Mouse (Mus musculus) hindbrain, embryonic 15.5 days (tissue): ENCODE data around the gene Olfr231. TPM values are rescaled to one million over a fixed set of nuclear protein-coding genes. Genes with fewer than 3 reads are reported as not detected.

Experiments used
- ATAC-seq: fragments of 200-750 bp; cut with Nextera tagmentation; 2 replicates; pipeline ENCODE4 v1.8.0; 2017; ENCODE audit warnings: low read depth, moderate number of reproducible peaks, moderate TSS enrichment; ENCODE audit not compliant: low FRiP score
- H3K27ac ChIP-seq: fragments of 300-500 bp; sonication (generic); replicated peaks from 2 replicates; pipeline ENCODE4 v1.5.1; 2015; ENCODE audit warnings: mild to moderate bottlenecking, inconsistent platforms
- H3K27me3 ChIP-seq: fragments of 300-500 bp; sonication (generic); 2 replicates; pipeline ENCODE4 v1.6.1; 2015; ENCODE audit warnings: control low read depth, inconsistent platforms
- H3K36me3 ChIP-seq: fragments of 300-500 bp; sonication (generic); 2 replicates; pipeline ENCODE4 v1.6.1; 2015; ENCODE audit warnings: control low read depth, inconsistent platforms
- H3K4me1 ChIP-seq: fragments of 300-500 bp; sonication (generic); replicated peaks from 2 replicates; pipeline ENCODE4 v1.6.1; 2015; ENCODE audit warnings: control low read depth, inconsistent platforms
- H3K4me2 ChIP-seq: fragments of 300-500 bp; sonication (generic); 2 replicates; pipeline ENCODE4 v1.6.1; 2015; ENCODE audit warnings: moderate library complexity, mild to moderate bottlenecking, inconsistent platforms
- H3K4me3 ChIP-seq: fragments of 300-500 bp; sonication (generic); 2 replicates; pipeline ENCODE4 v1.5.1; 2015; ENCODE audit warnings: mild to moderate bottlenecking, inconsistent platforms
- H3K9ac ChIP-seq: fragments of 300-500 bp; sonication (generic); 2 replicates; pipeline ENCODE4 v1.6.1; 2015; ENCODE audit warnings: inconsistent platforms
- H3K9me3 ChIP-seq: fragments of 300-500 bp; sonication (generic); 2 replicates; pipeline ENCODE4 v1.6.1; 2016; ENCODE audit warnings: control low read depth, inconsistent platforms
- WGBS: fragments of 180-500 bp; shearing (Covaris S2); methylation state at CpG from one replicate; pipeline ENCODE4 v1.1.7; 2015; 5-methylcytosine and 5-hydroxymethylcytosine counted together
- polyA plus RNA-seq: library from polyadenylated mRNA; unstranded; fragments of >200 nt; fragmentation: Nextera tagmentation; extraction: Ambion mirVana; gene quantifications from 2 replicates; pipeline ENCODE4 v1.2.1, GENCODE M21; 2015

Olfr231 gene
- polyA plus RNA-seq = not detected in 2 replicates

DNA sequence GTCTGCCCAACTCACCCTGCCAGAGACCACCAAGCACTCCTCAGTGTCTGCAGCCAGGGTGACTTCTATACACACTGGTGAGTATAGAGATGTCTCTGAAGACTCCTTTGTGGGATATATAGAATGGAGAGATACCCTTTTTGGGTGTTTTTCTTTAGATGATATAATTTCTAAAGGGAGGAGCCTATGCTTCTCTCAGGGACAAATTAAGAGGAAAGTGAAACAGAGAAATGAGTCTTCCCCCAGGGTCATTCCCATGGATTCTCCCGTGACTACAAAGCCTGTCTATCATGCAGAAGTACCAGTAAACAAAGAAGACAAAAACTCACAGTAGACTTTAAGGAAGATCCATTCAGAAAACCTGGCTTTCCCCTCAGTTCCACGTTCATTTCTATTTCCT lies at the start of gene Olfr231:
Olfr231 (minus strand) TSS at position 101 of the 400 bp plus-strand sequence.
- ATAC-seq = no peak
- Histone ChIP-seq H3K9ac (no peak within 1 kb of the TSS), H3K4me2 (no peak within 1 kb of the TSS), H3K9me3 (no peaks in the 10 kb centered on the region), H3K4me3 (no peak within 1 kb of the TSS), H3K36me3 (no peaks in the 10 kb centered on the region), H3K4me1 (no peaks in the 10 kb centered on the region), H3K27ac (no peak within 1 kb of the TSS), H3K27me3 (no peaks in the 10 kb centered on the region)
- WGBS = 52% methylated on average over 2 of the region's 2 CpGs

DNA sequence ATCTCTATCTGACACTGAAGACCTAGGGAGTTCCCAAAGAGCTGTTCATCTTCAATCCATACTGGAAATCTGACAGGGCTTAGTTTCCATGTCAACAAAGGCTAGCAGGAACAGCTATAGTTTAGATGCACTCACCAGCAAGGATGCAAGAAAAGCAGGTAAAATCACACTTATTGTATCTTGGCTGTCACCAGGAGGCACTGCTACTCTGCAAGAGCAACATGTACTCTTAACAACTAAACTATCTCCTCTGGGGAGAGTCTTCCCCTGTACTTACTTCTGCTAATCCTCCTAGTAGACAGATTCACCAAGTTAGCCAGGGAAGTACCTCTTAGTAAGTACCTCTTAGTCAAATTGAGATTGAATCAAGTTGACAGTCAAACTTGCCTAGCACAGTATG lies 48.1 kb upstream of the Olfr231 start:
- no peak overlapping the region for H3K4me3 ChIP-seq
- H3K9me3 ChIP-seq = no peaks in the 10 kb centered on the region
- H3K27ac ChIP-seq = no peak overlapping the region
- H3K4me1 ChIP-seq = no peaks in the 10 kb centered on the region
- H3K27me3 ChIP-seq = no peaks in the 10 kb centered on the region
- no peak for ATAC-seq
- no peak overlapping the region for H3K4me2 ChIP-seq
- H3K36me3 ChIP-seq = no peaks in the 10 kb centered on the region
- no peak overlapping the region for H3K9ac ChIP-seq

DNA sequence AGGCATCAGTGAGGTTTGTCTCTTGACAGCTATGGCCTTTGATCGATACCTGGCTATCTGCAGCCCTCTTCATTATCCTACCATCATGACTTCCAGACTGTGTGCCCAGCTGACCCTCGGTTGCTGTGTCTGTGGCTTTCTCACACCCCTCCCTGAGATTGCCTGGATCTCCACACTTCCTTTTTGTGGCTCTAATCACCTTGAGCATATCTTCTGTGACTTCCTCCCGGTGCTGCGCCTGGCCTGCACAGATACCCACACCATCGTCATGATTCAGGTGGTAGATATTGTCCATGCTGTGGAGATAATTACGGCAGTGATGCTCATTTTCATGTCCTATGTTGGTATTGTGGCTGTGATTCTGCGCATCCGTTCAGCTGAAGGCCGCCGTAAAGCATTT lies 38.1 kb upstream of the Olfr231 start:
- Histone ChIP-seq H3K27me3 (no peaks in the 10 kb centered on the region), H3K36me3 (no peaks in the 10 kb centered on the region), H3K9ac (no peak overlapping the region), H3K4me3 (no peak overlapping the region), H3K4me2 (no peak overlapping the region), H3K4me1 (no peaks in the 10 kb centered on the region), H3K27ac (no peak overlapping the region), H3K9me3 (no peaks in the 10 kb centered on the region)
- WGBS = 95% methylated on average over 10 of the region's 10 CpGs
- no peak for ATAC-seq

DNA sequence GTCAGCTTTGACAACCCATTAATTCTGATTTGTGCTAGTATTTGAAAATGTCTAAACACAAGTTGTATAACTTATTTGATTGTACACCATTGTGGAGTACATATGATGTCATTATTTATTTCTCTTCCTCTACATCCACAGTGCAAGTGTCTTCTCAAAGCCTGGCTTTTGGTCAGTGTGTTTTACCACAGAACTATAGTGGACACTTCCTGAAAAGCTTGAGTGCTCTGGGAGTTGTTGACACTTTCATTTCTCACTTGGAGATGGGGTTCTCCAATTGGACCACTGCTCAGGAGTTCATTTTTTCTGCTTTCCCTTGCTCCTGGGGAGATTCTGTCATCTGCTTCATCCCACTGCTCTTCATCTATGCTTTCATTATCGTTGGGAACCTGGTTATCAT lies 37.5 kb upstream of the Olfr231 start:
- 93% methylated on average over 1 of the region's 1 CpGs for WGBS
- no peak overlapping the region for H3K4me2 ChIP-seq
- no peak overlapping the region for H3K4me3 ChIP-seq
- no peaks in the 10 kb centered on the region for H3K36me3 ChIP-seq
- no peak overlapping the region for H3K9ac ChIP-seq
- H3K4me1 ChIP-seq = no peaks in the 10 kb centered on the region
- no peaks in the 10 kb centered on the region for H3K9me3 ChIP-seq
- no peak for ATAC-seq
- H3K27me3 ChIP-seq = no peaks in the 10 kb centered on the region
- no peak overlapping the region for H3K27ac ChIP-seq

DNA sequence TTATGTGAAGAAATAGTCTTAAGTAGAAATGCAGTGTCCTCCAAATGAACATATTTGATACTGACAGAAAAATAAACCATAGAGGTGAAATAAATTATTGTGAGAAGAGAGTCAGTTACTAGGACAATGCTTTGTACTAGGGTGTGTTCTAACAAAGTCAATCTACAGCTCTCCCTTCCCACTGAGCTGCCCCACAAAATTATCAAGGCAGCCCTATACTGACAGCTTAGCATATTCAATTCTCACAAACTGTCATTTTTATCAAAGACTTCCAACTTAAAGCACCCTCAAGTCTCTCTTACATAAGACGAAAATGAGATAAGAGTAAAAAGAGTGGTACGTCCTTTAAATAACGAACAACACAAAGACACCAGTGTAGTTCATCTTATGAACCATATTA lies 36.7 kb upstream of the Olfr231 start:
- ATAC-seq = no peak
- H3K27ac ChIP-seq = no peak overlapping the region
- no peaks in the 10 kb centered on the region for H3K4me1 ChIP-seq
- no peak overlapping the region for H3K9ac ChIP-seq
- no peaks in the 10 kb centered on the region for H3K27me3 ChIP-seq
- H3K4me2 ChIP-seq = no peak overlapping the region
- H3K9me3 ChIP-seq = no peaks in the 10 kb centered on the region
- no peaks in the 10 kb centered on the region for H3K36me3 ChIP-seq
- 90% methylated on average over 3 of the region's 3 CpGs for WGBS
- no peak overlapping the region for H3K4me3 ChIP-seq

DNA sequence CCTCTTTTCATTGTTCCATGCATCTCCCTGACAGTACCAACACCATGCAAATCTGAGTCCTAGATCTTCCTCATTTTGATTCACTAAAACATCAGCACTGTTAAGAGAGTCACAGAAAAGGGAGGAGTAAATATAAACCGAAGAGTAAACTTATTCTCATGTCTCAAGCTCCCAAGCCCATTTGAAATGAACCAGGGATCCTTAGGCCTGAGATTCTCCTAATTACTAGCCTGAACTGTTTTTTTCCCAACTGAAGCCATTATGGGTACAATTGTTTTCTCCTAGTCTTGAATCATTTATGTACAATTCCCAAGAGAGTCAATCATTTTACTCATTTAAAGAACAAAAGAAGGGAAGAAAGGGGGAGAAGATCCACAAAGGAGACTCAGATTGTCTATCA lies 34.4 kb upstream of the Olfr231 start, which contains the start of gene Olfr420:
Olfr420 (plus strand) TSS at position 301 of the 400 bp plus-strand sequence.
- H3K4me1 ChIP-seq = no peaks in the 10 kb centered on the region
- H3K27me3 ChIP-seq = no peaks in the 10 kb centered on the region
- no peak within 1 kb of the TSS for H3K4me2 ChIP-seq
- H3K9me3 ChIP-seq = no peaks in the 10 kb centered on the region
- no peak within 1 kb of the TSS for H3K27ac ChIP-seq
- WGBS = 84% methylated on average over 1 of the region's 1 CpGs
- H3K36me3 ChIP-seq = no peaks in the 10 kb centered on the region
- no peak for ATAC-seq
- H3K4me3 ChIP-seq = no peak within 1 kb of the TSS
- H3K9ac ChIP-seq = no peak within 1 kb of the TSS

DNA sequence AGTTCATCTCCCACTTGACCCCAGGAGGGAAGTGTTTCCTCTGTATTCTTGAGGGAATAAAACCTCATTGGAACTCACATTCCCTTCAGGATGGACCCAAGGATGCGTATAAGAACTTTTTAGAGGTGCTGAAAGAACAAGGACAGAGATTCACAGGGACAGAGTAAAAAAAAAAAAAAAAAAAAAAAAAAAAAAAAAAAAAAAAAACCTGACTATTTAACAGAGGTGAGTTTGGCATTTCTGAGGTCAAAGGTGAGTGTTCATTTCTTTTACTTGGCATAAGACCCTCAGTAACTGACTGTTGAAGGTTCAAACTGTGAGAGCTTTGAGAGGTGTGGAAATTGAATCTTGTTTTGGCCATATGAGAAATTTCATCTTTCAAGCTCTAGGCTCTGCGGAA lies 28.3 kb upstream of the Olfr231 start:
- no peak overlapping the region for H3K27ac ChIP-seq
- H3K9ac ChIP-seq = no peak overlapping the region
- no peaks in the 10 kb centered on the region for H3K36me3 ChIP-seq
- no peak for ATAC-seq
- no peak overlapping the region for H3K4me3 ChIP-seq
- no peaks in the 10 kb centered on the region for H3K4me1 ChIP-seq
- H3K27me3 ChIP-seq = no peaks in the 10 kb centered on the region
- H3K9me3 ChIP-seq = no peaks in the 10 kb centered on the region
- H3K4me2 ChIP-seq = no peak overlapping the region
- 78% methylated on average over 2 of the region's 2 CpGs for WGBS

DNA sequence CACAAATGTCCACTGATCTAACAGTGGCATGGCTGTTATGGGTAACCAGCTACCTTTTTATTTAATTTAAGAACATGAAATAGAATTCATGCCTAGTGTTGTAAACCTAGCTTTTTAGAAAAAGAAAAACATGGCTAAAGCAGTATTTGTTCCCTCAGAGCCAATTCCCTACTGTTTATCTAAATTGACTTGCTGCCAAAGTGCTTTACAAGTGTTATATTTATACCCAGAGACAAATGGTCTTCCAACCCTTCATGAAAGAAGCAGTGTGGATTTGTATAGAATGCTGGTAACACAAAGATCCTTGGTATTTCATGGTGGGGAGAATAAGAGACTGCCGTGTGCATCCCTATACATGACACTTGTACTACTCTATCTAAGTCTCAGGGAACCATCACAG lies 25.7 kb upstream of the Olfr231 start:
- H3K27ac ChIP-seq = no peak overlapping the region
- no peaks in the 10 kb centered on the region for H3K9me3 ChIP-seq
- ATAC-seq = no peak
- WGBS = 74% methylated on average over 1 of the region's 1 CpGs
- no peak overlapping the region for H3K9ac ChIP-seq
- no peaks in the 10 kb centered on the region for H3K36me3 ChIP-seq
- H3K4me1 ChIP-seq = no peaks in the 10 kb centered on the region
- no peaks in the 10 kb centered on the region for H3K27me3 ChIP-seq
- H3K4me2 ChIP-seq = no peak overlapping the region
- H3K4me3 ChIP-seq = no peak overlapping the region

DNA sequence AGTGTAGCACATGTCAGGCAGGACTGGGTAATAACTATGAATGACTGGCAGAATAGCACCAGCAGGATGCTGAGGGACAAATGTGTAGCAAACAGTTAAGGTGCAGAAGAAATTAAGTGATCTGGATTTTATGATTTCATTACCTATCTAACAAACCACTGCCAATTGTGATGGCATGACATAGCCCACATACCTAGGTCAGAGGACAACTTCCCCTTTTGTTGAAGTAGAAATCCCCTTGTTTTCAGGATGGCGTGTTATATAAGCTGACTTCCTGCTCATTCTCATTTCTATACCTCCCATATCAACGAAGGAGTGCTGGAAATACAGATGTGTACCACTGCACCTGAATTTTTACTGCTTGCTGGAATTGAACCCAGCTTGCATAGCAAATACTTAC lies 20.4 kb upstream of the Olfr231 start:
- no peak overlapping the region for H3K9ac ChIP-seq
- no peak overlapping the region for H3K4me2 ChIP-seq
- no peak for ATAC-seq
- no peaks in the 10 kb centered on the region for H3K36me3 ChIP-seq
- no peaks in the 10 kb centered on the region for H3K27me3 ChIP-seq
- no peak overlapping the region for H3K4me3 ChIP-seq
- no peaks in the 10 kb centered on the region for H3K9me3 ChIP-seq
- H3K27ac ChIP-seq = no peak overlapping the region
- 83% methylated on average over 2 of the region's 2 CpGs for WGBS
- no peaks in the 10 kb centered on the region for H3K4me1 ChIP-seq

DNA sequence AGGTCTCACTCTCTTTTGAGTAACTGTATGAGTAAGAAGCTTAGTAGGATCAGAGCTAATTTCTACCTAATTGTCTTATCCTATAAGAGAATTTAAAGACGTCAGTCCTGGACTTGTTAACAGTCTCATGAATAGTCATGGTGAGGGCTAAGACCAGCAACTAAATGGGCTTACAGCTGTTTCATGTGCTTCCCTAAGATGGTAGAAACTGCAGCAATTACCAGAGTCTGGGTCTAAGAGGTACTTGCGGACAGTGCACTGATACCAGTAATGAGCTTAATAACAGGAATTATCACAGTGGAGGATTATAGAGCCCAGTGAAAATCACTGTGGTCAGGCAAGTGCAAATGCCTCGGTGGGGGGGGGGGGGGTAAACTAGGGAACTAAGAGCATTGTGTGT lies 11.0 kb upstream of the Olfr231 start:
- Histone ChIP-seq H3K4me3 (no peak overlapping the region), H3K9me3 (no peaks in the 10 kb centered on the region), H3K27me3 (no peaks in the 10 kb centered on the region), H3K4me1 (no peaks in the 10 kb centered on the region), H3K27ac (no peak overlapping the region), H3K36me3 (no peaks in the 10 kb centered on the region), H3K4me2 (no peak overlapping the region), H3K9ac (no peak overlapping the region)
- ATAC-seq = no peak
- WGBS = 75% methylated on average over 3 of the region's 3 CpGs

DNA sequence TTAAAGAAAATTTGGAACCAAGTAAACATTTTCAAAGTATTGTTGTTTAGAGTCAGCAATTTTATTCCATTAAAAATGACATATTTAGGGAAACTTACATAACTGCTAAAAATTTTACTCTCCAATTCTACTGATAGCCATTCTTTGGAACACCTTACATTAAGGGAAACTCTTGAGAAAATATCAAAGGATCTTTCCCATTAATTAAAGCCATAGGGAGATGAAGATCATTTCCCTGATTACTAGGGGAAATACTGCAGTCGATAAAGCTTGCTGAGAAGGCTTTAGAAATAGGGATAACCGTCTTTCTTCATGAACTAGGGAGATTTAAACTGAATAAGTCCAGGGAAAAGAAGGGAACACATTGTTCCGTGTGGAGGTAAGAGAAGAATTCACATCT lies 10.3 kb upstream of the Olfr231 start, which contains the start of gene Olfr424:
Olfr424 (plus strand) TSS at position 301 of the 400 bp plus-strand sequence.
- Histone ChIP-seq H3K4me1 (no peaks in the 10 kb centered on the region), H3K4me2 (no peak within 1 kb of the TSS), H3K27me3 (no peaks in the 10 kb centered on the region), H3K9me3 (no peaks in the 10 kb centered on the region), H3K36me3 (no peaks in the 10 kb centered on the region), H3K4me3 (no peak within 1 kb of the TSS), H3K9ac (no peak within 1 kb of the TSS), H3K27ac (no peak within 1 kb of the TSS)
- no peak for ATAC-seq
- WGBS = 87% methylated on average over 3 of the region's 3 CpGs

DNA sequence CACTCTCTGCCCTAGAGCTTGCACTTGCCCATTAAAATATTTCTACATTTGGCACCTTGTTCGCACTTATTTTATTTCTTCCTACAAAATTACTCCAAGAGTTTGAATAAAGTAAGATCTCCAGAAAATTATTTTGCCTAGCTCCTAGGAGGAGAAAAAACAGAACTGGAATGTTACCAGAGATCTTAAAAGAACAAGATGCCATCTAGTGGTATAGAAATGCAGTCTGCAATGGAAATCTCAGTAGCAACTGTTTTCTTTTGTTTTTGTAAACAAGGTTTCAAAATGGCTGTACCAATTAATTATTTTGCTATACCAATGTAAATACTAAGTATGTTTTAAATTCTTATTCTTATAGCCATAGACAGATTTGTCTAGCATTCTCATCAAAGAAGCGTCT lies 17.2 kb downstream of the Olfr231 start:
- Histone ChIP-seq H3K36me3 (no peaks in the 10 kb centered on the region), H3K9ac (no peak overlapping the region), H3K4me3 (no peak overlapping the region), H3K27ac (no peak overlapping the region), H3K4me2 (no peak overlapping the region), H3K4me1 (no peaks in the 10 kb centered on the region), H3K9me3 (no peaks in the 10 kb centered on the region), H3K27me3 (no peaks in the 10 kb centered on the region)
- ATAC-seq = no peak
- 74% methylated on average over 2 of the region's 2 CpGs for whole genome bisulfite sequencing

DNA sequence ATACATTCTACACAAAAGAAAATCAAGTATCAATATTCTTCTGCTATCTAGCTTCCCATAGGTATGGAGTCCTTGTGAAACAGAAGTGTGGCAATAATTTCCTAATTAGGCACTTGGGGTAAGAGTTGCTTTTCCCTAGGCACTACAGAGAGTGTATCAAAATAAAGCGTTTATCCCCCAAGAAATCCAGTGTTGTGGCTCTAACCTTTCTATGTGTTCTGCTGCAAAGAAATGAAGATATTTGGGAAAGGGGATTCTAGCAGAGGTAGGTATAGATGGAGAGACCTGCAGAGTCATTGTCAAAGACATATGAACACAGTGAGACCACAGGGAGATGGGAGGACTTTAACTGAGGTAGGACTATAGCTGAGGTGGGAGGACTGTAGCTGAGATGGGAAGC lies 24.4 kb downstream of the Olfr231 start, which contains the start of gene Olfr427:
Olfr427 (plus strand) TSS at position 301 of the 400 bp plus-strand sequence.
- Histone ChIP-seq H3K4me3 (no peak within 1 kb of the TSS), H3K9me3 (no peaks in the 10 kb centered on the region), H3K27me3 (no peaks in the 10 kb centered on the region), H3K36me3 (no peaks in the 10 kb centered on the region), H3K9ac (no peak within 1 kb of the TSS), H3K4me2 (no peak within 1 kb of the TSS), H3K27ac (no peak within 1 kb of the TSS), H3K4me1 (no peaks in the 10 kb centered on the region)
- no peak for ATAC-seq
- WGBS = 89% methylated on average over 1 of the region's 1 CpGs
